Mouse (Mus musculus) central nervous system, embryonic 18 days (tissue): ENCODE data around the gene Uba2. TPM values are rescaled to one million over a fixed set of nuclear protein-coding genes. Genes with fewer than 3 reads are reported as not detected.

Experiments
- polyA plus RNA-seq: library from polyadenylated mRNA; depleted of rRNA; stranded (reverse); fragments of >200 nt; gene quantifications from 2 replicates; pipeline ENCODE4 v1.2.3, GENCODE M21; 2012; rRNA removed

The Uba2 gene
- 123 and 126 TPM in 2 replicates for polyA plus RNA-seq

GRCm38 (mm10) chr7:34169454-34169853, at the start of gene Uba2:
Uba2 (minus strand) TSS chr7:34169599.

GRCm38 (mm10) chr7:34196132-34197128, 27.0 kb upstream of the Uba2 start, which contains the start of gene Pdcd2l:
Pdcd2l (minus strand) TSS chr7:34196661.

DNA sequence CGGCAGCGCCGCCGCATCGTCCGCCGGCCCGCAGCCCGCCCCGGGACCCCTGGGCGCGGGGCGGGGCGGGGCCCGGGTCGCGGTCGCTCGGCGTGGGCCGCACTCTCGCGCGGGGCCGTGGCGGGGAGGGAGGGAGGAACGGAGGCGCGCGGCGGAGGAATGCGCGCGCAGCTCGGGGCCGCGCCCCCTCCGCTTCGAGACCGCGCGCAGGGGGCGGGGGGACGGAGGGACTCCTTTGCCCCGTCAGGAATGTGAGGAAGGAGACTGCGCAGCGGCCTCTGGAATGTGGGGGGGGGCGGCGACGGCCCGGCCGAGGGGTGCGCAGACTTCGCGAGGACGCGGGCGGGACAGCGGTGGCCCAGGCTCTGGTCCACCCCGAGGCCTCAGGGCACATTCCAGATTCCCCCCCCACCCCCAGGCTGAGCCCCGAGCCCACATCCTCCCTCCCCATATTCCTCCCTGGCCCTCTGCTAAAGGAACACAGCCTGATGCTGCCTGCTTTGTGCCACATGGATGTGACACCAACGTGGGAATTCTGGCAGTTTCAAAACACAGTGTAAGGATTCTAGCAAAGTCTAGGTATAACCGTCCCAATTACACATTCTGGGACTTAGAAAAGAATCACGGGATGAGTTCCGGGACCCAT, 36.2 kb downstream of the Uba2 start, which contains the start of gene Wtip:
Gene Wtip (minus strand): TSS at position 152 of the 646 bp plus-strand sequence.

GRCm38 (mm10) chr7:34094911-34095481, 74.4 kb downstream of the Uba2 start, which contains the start of gene Scgb1b30:
Scgb1b30 (plus strand) TSS chr7:34095431.

Other genes starting within 250 kb of the Uba2 start
- gene Scgb2b26, start 224.6 kb downstream of the Uba2 start, polyA plus RNA-seq = not detected in 2 replicates
- not detected in 2 replicates for gene Scgb2b27, start 155.7 kb downstream of the Uba2 start, polyA plus RNA-seq
- not detected in 2 replicates for gene Scgb1b27, start 148.1 kb downstream of the Uba2 start, polyA plus RNA-seq
- not detected in 2 replicates for gene Scgb1b30, start 74.2 kb downstream of the Uba2 start, polyA plus RNA-seq
- gene Wtip, start 36.3 kb downstream of the Uba2 start, polyA plus RNA-seq = 33.7 and 38.0 TPM in 2 replicates
- 47.3 and 47.6 TPM in 2 replicates for gene Pdcd2l, start 27.1 kb upstream of the Uba2 start, polyA plus RNA-seq
- 335 and 354 TPM in 2 replicates for gene Gpi1, start 60.7 kb upstream of the Uba2 start, polyA plus RNA-seq
- not detected in 2 replicates for gene Gm6096, start 81.4 kb upstream of the Uba2 start, polyA plus RNA-seq
- 38.1 and 38.8 TPM in 2 replicates for gene 4931406P16Rik, start 144.0 kb upstream of the Uba2 start, polyA plus RNA-seq
- gene Lsm14a, start 223.7 kb upstream of the Uba2 start, polyA plus RNA-seq = 53.7 and 58.3 TPM in 2 replicates